Mouse (Mus musculus) layer of hippocampus, postnatal 14 days (tissue): ENCODE data around the gene Itga7. TPM values are rescaled to one million over a fixed set of nuclear protein-coding genes. Genes with fewer than 3 reads are reported as not detected.

ENCODE experiments used
- DNase-seq, 2 experiments: peaks; one replicate each; pipeline ENCODE4 v3.0.0; 2021 to 2022; ENCODE audit warnings: low spot score in 2 of 2, mixed read lengths in 1 of 2
- total RNA-seq, 2 experiments: library from RNA; stranded (reverse); gene quantifications; 2 replicates each; pipeline ENCODE4 v1.2.3; 2021

Itga7 gene
- total RNA-seq, 2 experiments from 2014 or later = 28.1 to 28.5 TPM

- peak in 1 of 2 experiments; percentile 63 for DNase-seq
These were observed 23.4 kb upstream of the Itga7 start for GRCm38 (mm10) chr10:128910066-128910841.

- no peak for DNase-seq
These were observed 22.2 kb upstream of the Itga7 start for GRCm38 (mm10) chr10:128911430-128911829.

- DNase-seq = no peak
These were observed 21.4 kb upstream of the Itga7 start for GRCm38 (mm10) chr10:128912268-128912667.

GRCm38 (mm10) chr10:128912791-128913190, 20.8 kb upstream of the Itga7 start:
- no peak for DNase-seq

GRCm38 (mm10) chr10:128913219-128913618, 20.4 kb upstream of the Itga7 start:
- DNase-seq = peak; percentile 91 to 93

- no peak for DNase-seq
These were observed 19.9 kb upstream of the Itga7 start for GRCm38 (mm10) chr10:128913696-128914095.

GRCm38 (mm10) chr10:128915550-128915949, 18.1 kb upstream of the Itga7 start:
- DNase-seq = no peak

- DNase-seq = no peak
These were observed 17.0 kb upstream of the Itga7 start for GRCm38 (mm10) chr10:128916665-128917064.

- DNase-seq = no peak
These were observed 16.2 kb upstream of the Itga7 start for GRCm38 (mm10) chr10:128917400-128917799.

- DNase-seq = peak; percentile 58 to 76
These were observed 15.4 kb upstream of the Itga7 start for GRCm38 (mm10) chr10:128918246-128918645.

- DNase-seq = no peak
These were observed 14.4 kb upstream of the Itga7 start for GRCm38 (mm10) chr10:128919203-128919631.

- DNase-seq = no peak
These were observed 13.7 kb upstream of the Itga7 start for GRCm38 (mm10) chr10:128919966-128920365.

GRCm38 (mm10) chr10:128920736-128921161, 12.9 kb upstream of the Itga7 start:
- DNase-seq = no peak

- no peak for DNase-seq
These were observed 12.4 kb upstream of the Itga7 start for GRCm38 (mm10) chr10:128921251-128921650.

GRCm38 (mm10) chr10:128921883-128922821, 11.5 kb upstream of the Itga7 start:
- DNase-seq = no peak

- DNase-seq = no peak
These were observed 10.9 kb upstream of the Itga7 start, which contains the start of gene Rdh5 for GRCm38 (mm10) chr10:128922822-128923012. TSS of gene Rdh5 (minus strand) at chr10:128922888.

GRCm38 (mm10) chr10:128923013-128923691, 10.5 kb upstream of the Itga7 start:
- peak; percentile 94 to 96 for DNase-seq

- DNase-seq = no peak
These were observed 9.7 kb upstream of the Itga7 start, which contains the start of gene Bloc1s1 for GRCm38 (mm10) chr10:128923935-128924334. TSS of gene Bloc1s1 (minus strand) at chr10:128924035.

GRCm38 (mm10) chr10:128928356-128928755, 5.3 kb upstream of the Itga7 start:
- no peak for DNase-seq

GRCm38 (mm10) chr10:128929638-128930378, 3.8 kb upstream of the Itga7 start:
- no peak for DNase-seq

GRCm38 (mm10) chr10:128931441-128931840, 2.2 kb upstream of the Itga7 start:
- DNase-seq = no peak
